Mouse (Mus musculus): ENCODE results near the gene Capn11. TPM values are rescaled to one million over a fixed set of nuclear protein-coding genes. Genes with fewer than 3 reads are reported as not detected.
A peak's percentile ranks its signal among the peaks of the same experiment; 100 is the strongest.

The Capn11 gene
- polyA plus RNA-seq, 1 experiment from 2014 or later, result not detected

GRCm38 (mm10) chr17:45601325-45601724, 57.8 kb downstream of the Capn11 start:
- 0 out of 2 replicates have a peak overlapping the region, but pooled peaks have one; percentile 12 for H3K4me2 ChIP-seq (ENCODE audit: low read depth, low read length)
- no peak for ATAC-seq (ENCODE audit: low read depth)
- WGBS, result 24% methylated on average over 22 of the region's 22 CpGs
- H3K9ac ChIP-seq (ENCODE audit: low read depth, low read length), result peak overlapping the region; percentile 51
- H3K27ac ChIP-seq (replicated peaks; ENCODE audit: low read depth, low read length), result no peak overlapping the region; the same call in 1 of the 2 replicates
- DNase-seq (ENCODE audit: low spot score), result no peak
- no peak overlapping the region for H3K4me3 ChIP-seq (ENCODE audit: low read depth, low read length)
- H3K36me3 ChIP-seq (ENCODE audit: control insufficient read depth, insufficient read depth, low read length), result no peaks in the 10 kb centered on the region
- peaks cover 28% of the 10 kb centered on the region for H3K27me3 ChIP-seq (replicated peaks; ENCODE audit: control insufficient read depth, insufficient read depth, low read length)
- no peaks in the 10 kb centered on the region for H3K9me3 ChIP-seq (ENCODE audit: control insufficient read depth, low read length)
- H3K4me1 ChIP-seq (ENCODE audit: control insufficient read depth, insufficient read depth, low read length), result peaks cover 19% of the 10 kb centered on the region

GRCm38 (mm10) chr17:45600267-45600666, 58.9 kb downstream of the Capn11 start:
- H3K27ac ChIP-seq (replicated peaks; ENCODE audit: low read depth, low read length), result no peak overlapping the region
- WGBS, result 43% methylated on average over 8 of the region's 8 CpGs

GRCm38 (mm10) chr17:45599446-45600242, 59.5 kb downstream of the Capn11 start, which contains the start of gene Slc29a1:
Gene Slc29a1 (minus strand): TSS chr17:45599606.
- no peak within 1 kb of the TSS for H3K27ac ChIP-seq (replicated peaks; ENCODE audit: low read depth, low read length)
- H3K4me1 ChIP-seq (ENCODE audit: control insufficient read depth, insufficient read depth, low read length), result peaks cover 26% of the 10 kb centered on the region
- peak within 1 kb of the TSS; percentile 34 for H3K4me3 ChIP-seq (ENCODE audit: low read depth, low read length)
- peak within 1 kb of the TSS; percentile 64 for H3K4me2 ChIP-seq (ENCODE audit: low read depth, low read length)
- 0 out of 2 replicates have a peak, but pooled peaks have one; percentile 10 for ATAC-seq (ENCODE audit: low read depth)
- WGBS, result 14% methylated on average over 30 of the region's 32 CpGs
- H3K9me3 ChIP-seq (ENCODE audit: control insufficient read depth, low read length), result no peaks in the 10 kb centered on the region
- DNase-seq (ENCODE audit: low spot score), result peak; percentile 63
- peaks cover 30% of the 10 kb centered on the region for H3K27me3 ChIP-seq (replicated peaks; ENCODE audit: control insufficient read depth, insufficient read depth, low read length)
- H3K9ac ChIP-seq (ENCODE audit: low read depth, low read length), result peak within 1 kb of the TSS; percentile 51
- H3K36me3 ChIP-seq (ENCODE audit: control insufficient read depth, insufficient read depth, low read length), result no peaks in the 10 kb centered on the region

More at GRCm38 (mm10) chr17:45600267-45600666, 58.9 kb downstream of the Capn11 start:
- peak overlapping the region; percentile 64; the same call in 1 of the 2 replicates for H3K4me2 ChIP-seq (ENCODE audit: low read depth, low read length)
- H3K27me3 ChIP-seq (replicated peaks; ENCODE audit: control insufficient read depth, insufficient read depth, low read length), result peaks cover 28% of the 10 kb centered on the region
- H3K4me1 ChIP-seq (ENCODE audit: control insufficient read depth, insufficient read depth, low read length), result peaks cover 21% of the 10 kb centered on the region
- H3K36me3 ChIP-seq (ENCODE audit: control insufficient read depth, insufficient read depth, low read length), result no peaks in the 10 kb centered on the region
- no peak for DNase-seq (ENCODE audit: low spot score)
- no peaks in the 10 kb centered on the region for H3K9me3 ChIP-seq (ENCODE audit: control insufficient read depth, low read length)
- H3K4me3 ChIP-seq (ENCODE audit: low read depth, low read length), result peak overlapping the region; percentile 34; the same call in 1 of the 2 replicates
- H3K9ac ChIP-seq (ENCODE audit: low read depth, low read length), result no peak overlapping the region; the same call in 1 of the 2 replicates
- ATAC-seq (ENCODE audit: low read depth), result no peak

- Histone ChIP-seq H3K27ac (replicated peaks; ENCODE audit: low read depth, low read length) (no peak overlapping the region), H3K9me3 (ENCODE audit: control insufficient read depth, low read length) (no peaks in the 10 kb centered on the region), H3K27me3 (replicated peaks; ENCODE audit: control insufficient read depth, insufficient read depth, low read length) (peaks cover 32% of the 10 kb centered on the region), H3K4me2 (ENCODE audit: low read depth, low read length) (peak overlapping the region; percentile 64), H3K4me1 (ENCODE audit: control insufficient read depth, insufficient read depth, low read length) (peaks cover 32% of the 10 kb centered on the region), H3K4me3 (ENCODE audit: low read depth, low read length) (peak overlapping the region; percentile 34; the same call in 1 of the 2 replicates), H3K9ac (ENCODE audit: low read depth, low read length) (no peak overlapping the region), H3K36me3 (ENCODE audit: control insufficient read depth, insufficient read depth, low read length) (no peaks in the 10 kb centered on the region)
- DNase-seq (ENCODE audit: low spot score) (no peak), ATAC-seq (ENCODE audit: low read depth) (no peak)
- WGBS, result 48% methylated on average over 3 of the region's 3 CpGs
Observed at GRCm38 (mm10) chr17:45598891-45599290, 60.2 kb downstream of the Capn11 start.

DNA sequence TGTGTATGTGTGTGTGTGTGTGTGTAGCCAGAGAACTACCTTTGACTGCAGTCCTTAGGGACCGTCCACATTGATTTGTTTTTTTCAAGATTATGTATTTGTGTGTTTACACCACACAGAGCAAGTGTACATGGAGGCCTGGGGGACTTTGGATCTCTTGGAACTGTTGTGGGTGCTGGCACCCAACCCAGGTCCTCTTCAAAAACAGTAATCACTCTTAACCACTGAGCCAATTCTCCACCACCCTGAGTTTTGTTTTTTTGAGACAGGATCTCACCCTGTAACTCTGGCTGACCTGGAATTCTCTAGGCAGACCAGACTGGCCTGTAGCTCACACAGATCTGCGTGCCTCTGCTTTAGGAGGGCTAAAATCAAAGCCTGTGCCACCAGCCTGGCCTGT, 60.7 kb downstream of the Capn11 start:
- Histone ChIP-seq H3K9ac (ENCODE audit: low read depth, low read length) (no peak overlapping the region), H3K27ac (replicated peaks; ENCODE audit: low read depth, low read length) (no peak overlapping the region), H3K9me3 (ENCODE audit: control insufficient read depth, low read length) (no peaks in the 10 kb centered on the region), H3K36me3 (ENCODE audit: control insufficient read depth, insufficient read depth, low read length) (no peaks in the 10 kb centered on the region), H3K4me2 (ENCODE audit: low read depth, low read length) (no peak overlapping the region), H3K27me3 (replicated peaks; ENCODE audit: control insufficient read depth, insufficient read depth, low read length) (peaks cover 32% of the 10 kb centered on the region), H3K4me3 (ENCODE audit: low read depth, low read length) (no peak overlapping the region), H3K4me1 (ENCODE audit: control insufficient read depth, insufficient read depth, low read length) (peaks cover 37% of the 10 kb centered on the region)
- no peak for ATAC-seq (ENCODE audit: low read depth)
- 89% methylated on average over 2 of the region's 2 CpGs for whole genome bisulfite sequencing
- DNase-seq (ENCODE audit: low spot score), result no peak

- ATAC-seq (ENCODE audit: low read depth), result no peak
- no peak overlapping the region for H3K9ac ChIP-seq (ENCODE audit: low read depth, low read length)
- WGBS, result 32% methylated on average over 3 of the region's 3 CpGs
- no peaks in the 10 kb centered on the region for H3K36me3 ChIP-seq (ENCODE audit: control insufficient read depth, insufficient read depth, low read length)
- H3K27me3 ChIP-seq (replicated peaks; ENCODE audit: control insufficient read depth, insufficient read depth, low read length), result peaks cover 32% of the 10 kb centered on the region
- H3K27ac ChIP-seq (replicated peaks; ENCODE audit: low read depth, low read length), result no peak overlapping the region
- H3K4me3 ChIP-seq (ENCODE audit: low read depth, low read length), result no peak overlapping the region
- H3K4me1 ChIP-seq (ENCODE audit: control insufficient read depth, insufficient read depth, low read length), result peaks cover 41% of the 10 kb centered on the region
- peak; percentile 75 for DNase-seq (ENCODE audit: low spot score)
- no peaks in the 10 kb centered on the region for H3K9me3 ChIP-seq (ENCODE audit: control insufficient read depth, low read length)
- H3K4me2 ChIP-seq (ENCODE audit: low read depth, low read length), result no peak overlapping the region
Observed at GRCm38 (mm10) chr17:45597787-45598186, 61.3 kb downstream of the Capn11 start.

GRCm38 (mm10) chr17:45596631-45597396, 62.3 kb downstream of the Capn11 start:
- Histone ChIP-seq H3K36me3 (ENCODE audit: control insufficient read depth, insufficient read depth, low read length) (no peaks in the 10 kb centered on the region), H3K4me2 (ENCODE audit: low read depth, low read length) (0 out of 2 replicates have a peak overlapping the region, but pooled peaks have one; percentile 3), H3K4me3 (ENCODE audit: low read depth, low read length) (no peak overlapping the region), H3K4me1 (ENCODE audit: control insufficient read depth, insufficient read depth, low read length) (peaks cover 48% of the 10 kb centered on the region), H3K27ac (replicated peaks; ENCODE audit: low read depth, low read length) (no peak overlapping the region; the same call in 1 of the 2 replicates), H3K9me3 (ENCODE audit: control insufficient read depth, low read length) (no peaks in the 10 kb centered on the region), H3K27me3 (replicated peaks; ENCODE audit: control insufficient read depth, insufficient read depth, low read length) (peaks cover 25% of the 10 kb centered on the region), H3K9ac (ENCODE audit: low read depth, low read length) (no peak overlapping the region)
- ATAC-seq (ENCODE audit: low read depth) (peak; percentile 60), DNase-seq (ENCODE audit: low spot score) (peak; percentile 66)
- WGBS, result 32% methylated on average over 10 of the region's 11 CpGs

DNA sequence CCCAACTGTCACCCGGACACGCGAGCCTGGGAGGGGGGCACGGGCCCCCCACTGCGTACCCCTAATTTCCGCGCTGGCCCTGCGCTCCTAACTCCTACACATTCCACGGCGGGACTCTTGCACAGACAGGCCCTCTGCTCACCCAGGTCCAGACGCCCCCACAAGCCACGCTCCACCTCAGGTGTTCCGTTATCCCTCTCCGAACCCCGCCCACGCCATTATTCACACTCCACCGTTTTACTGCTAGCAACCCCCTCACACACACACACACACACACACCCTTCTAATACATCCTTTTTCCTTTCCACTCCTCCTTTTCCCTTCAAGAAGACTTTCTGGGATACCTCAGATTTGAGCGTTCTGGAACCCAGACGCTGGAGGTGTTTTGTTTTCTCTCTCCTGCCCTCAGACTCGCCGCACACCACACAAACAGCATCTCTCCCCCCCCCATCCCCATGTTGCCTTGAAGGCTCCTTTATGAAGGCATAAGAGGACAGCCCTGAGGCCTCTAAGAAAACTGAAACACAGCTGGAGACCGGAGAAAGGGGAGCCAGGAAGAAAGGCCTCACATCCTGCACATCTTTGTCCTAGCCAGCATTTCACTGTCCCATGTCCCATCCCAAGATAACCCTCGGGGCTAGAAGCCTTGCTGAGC, 63.3 kb downstream of the Capn11 start:
- H3K4me1 ChIP-seq (ENCODE audit: control insufficient read depth, insufficient read depth, low read length), result peaks cover 51% of the 10 kb centered on the region
- H3K4me2 ChIP-seq (ENCODE audit: low read depth, low read length), result peak overlapping the region; percentile 99
- ATAC-seq (ENCODE audit: low read depth) (peak; percentile 9; the same call in 1 of the 2 replicates), DNase-seq (ENCODE audit: low spot score) (no peak)
- H3K9me3 ChIP-seq (ENCODE audit: control insufficient read depth, low read length), result no peaks in the 10 kb centered on the region
- H3K27me3 ChIP-seq (replicated peaks; ENCODE audit: control insufficient read depth, insufficient read depth, low read length), result peaks cover 16% of the 10 kb centered on the region
- H3K4me3 ChIP-seq (ENCODE audit: low read depth, low read length), result peak overlapping the region; percentile 60
- H3K9ac ChIP-seq (ENCODE audit: low read depth, low read length), result peak overlapping the region; percentile 75
- H3K27ac ChIP-seq (replicated peaks; ENCODE audit: low read depth, low read length), result no peak overlapping the region
- H3K36me3 ChIP-seq (ENCODE audit: control insufficient read depth, insufficient read depth, low read length), result no peaks in the 10 kb centered on the region
- 14% methylated on average over 15 of the region's 23 CpGs for WGBS

Measured in embryonic facial prominence, embryonic 14.5 days (tissue).